Mouse (Mus musculus) G1E (cell line): ENCODE measurements around the gene Atoh7.

Experiments used
- CTCF ChIP-seq: IDR thresholded peaks from 2 replicates; pipeline ENCODE4 v1.5.1; 2012; ENCODE audit warnings: low read depth, low read length, inconsistent platforms, mixed read lengths
- POLR2AphosphoS5 ChIP-seq: IDR thresholded peaks from 2 replicates; pipeline ENCODE4 v1.6.1; 2012; ENCODE audit warnings: low read depth, low read length, inconsistent platforms; ENCODE audit not compliant: insufficient replicate concordance

- TF ChIP-seq CTCF (no peak), POLR2AphosphoS5 (no peak)
Observed at GRCm38 (mm10) chr10:63089103-63089757, 10.2 kb upstream of the Atoh7 start.
